Mouse (Mus musculus): ENCODE data around the gene Rpap2.

The Rpap2 gene

DNA sequence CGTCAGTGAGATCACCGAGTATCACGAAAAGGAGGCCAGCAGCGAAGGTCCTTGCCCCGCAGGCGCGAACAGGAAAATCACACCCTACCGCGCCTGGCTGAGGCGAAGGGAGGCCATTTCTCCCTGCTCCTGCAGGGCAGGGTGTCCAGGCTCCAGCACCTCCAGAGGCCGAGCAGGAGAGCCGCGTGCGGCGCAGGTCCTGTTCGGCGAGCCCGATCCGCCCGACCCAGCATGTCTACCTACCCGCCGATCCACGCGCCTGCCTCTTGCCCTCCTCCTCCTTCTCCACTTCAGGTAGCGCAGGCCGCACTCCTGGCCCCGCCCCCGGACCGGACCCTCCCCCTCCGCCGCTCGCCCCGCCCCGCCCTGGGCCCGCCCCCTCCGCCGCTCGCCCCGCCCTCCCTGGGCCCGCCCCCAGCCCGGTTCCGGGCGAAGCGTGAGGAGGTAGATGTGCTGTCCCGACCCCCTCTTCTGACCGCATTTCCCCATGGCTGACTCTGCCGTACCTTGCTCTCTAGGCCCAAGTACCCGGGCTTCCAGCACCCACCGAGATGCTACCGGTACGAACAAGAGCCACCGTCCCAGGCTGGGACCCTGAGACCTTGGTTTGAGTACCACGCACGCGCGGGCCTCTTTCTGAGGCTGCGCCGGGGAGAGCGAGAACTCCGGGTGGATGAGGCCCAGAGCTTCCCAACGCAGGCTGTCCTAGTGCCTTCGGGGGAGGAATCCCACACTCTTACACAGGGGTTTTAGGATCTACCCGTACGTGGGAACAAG, at the start of gene Rpap2, which contains the start of gene Glmn:
TSS of gene Rpap2 (plus strand) at position 73 of the 777 bp plus-strand sequence.
TSS of gene Glmn (minus strand) at position 588 of the 777 bp plus-strand sequence.
- DNase-seq = peak; percentile 91

DNA sequence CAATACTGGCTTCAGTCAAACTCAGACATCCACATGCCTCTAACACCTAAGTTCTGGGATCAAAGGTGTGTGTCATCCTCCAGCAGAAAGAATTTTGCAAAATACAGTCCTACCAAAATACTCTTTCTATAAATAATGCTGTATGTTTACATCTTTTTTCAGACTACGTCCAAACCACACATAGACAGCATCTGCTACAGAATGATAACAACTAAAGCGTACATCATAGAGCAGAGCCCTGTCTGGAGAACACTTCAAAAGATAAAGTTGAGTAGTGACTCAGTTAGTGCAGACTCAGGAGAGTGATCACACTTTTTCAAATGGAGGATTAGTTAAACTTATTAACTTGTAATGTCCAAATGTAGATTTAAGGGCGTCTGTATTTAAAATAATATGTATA, 49.2 kb upstream of the Rpap2 start:
- no peak for DNase-seq

DNA sequence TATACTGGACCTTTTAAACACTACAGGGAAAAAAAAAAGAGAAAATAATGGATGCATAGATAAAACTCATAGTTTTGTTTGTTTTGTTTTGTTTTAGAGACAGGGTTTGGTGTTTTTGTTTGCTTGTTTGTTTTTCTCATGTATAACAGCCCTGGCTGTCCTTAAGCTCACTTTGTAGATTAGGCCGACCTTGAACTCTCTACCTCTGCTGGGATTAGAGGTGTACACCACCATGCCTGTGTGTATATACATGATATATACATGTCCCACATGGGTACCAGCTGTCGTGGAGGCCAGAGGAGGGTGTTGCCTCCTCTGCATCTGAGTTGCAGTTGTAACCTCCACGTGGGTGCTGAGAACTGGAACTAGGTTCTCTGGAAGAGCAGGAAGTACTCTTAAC, 48.7 kb upstream of the Rpap2 start:
- no peak for DNase-seq

DNA sequence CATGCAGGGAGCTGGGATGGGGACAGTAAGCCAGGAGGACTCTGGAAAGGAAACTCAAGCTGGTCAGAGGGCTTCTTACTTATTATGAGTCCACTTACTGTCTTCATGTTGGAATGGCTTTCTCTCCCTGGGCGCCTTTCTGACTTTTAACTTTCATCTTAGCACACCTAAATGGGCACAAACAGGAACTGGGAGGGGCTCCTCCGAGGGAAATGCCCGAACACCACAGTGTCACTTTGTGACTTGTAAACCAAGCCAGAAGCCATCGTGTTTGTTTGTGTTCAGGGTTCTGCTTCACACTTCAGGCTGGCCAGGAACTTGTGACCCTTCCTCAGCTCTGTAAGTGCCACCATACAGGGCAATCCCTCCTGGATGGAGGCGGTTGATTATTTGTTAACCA, 42.8 kb upstream of the Rpap2 start:
- DNase-seq = no peak

DNA sequence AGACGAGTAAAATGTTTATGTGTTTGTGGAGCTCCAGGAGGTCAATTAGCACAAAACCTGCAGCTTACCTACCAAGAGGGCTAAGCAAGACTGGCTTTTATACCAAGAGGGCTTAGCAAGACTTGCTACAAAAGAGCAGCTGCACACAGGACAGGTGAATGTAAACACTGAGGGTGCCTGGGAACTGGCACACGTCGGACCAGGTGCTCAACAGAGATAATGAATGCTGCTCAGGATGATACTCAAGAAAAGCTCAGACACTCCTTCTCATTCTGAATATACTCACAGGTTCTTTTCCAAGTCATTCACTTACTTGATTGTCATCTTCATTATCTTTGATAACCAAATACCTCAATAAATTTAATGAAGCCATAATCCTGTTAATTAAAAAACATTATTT, 40.2 kb upstream of the Rpap2 start:
- DNase-seq = no peak

DNA sequence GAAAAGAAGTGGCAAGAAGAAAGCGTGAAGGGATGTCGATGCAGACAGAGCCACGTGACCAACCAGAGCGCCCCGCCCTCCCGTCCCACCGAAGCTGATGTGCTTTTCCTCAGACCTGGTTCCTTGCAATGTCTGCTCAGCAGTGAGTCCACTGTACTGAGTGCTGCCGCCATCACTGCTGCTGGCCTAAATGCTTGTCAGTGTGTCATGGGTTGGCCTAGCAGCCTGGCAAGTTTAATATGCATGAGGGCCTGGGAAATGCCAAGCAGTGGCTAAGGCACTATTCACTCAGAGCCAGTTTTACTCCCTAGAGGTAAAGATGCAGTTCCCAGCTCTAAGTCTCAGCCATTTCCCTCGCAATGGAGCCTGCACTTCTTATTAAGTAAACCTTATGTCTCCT, 28.0 kb upstream of the Rpap2 start:
- DNase-seq = no peak

DNA sequence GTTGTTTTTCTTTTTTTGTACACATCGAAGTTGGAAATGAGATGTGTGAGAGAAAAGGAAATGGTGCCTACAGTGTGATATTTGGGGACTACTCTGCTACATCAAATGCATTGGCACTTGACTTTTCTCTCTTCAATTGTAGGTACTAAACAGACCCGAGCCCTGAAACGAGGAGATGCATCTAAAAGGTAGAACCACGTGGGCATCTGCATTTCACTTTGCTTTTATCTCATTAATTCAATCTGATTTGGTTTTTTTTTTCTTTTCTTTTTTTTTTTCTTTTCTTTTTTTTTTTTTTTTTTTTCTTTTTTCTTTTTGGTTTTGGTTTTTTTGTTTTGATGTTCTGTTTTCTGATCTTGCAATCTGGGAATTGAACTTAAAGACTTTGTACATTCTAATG, 1.2 kb downstream of the Rpap2 start:
- no peak for DNase-seq

DNA sequence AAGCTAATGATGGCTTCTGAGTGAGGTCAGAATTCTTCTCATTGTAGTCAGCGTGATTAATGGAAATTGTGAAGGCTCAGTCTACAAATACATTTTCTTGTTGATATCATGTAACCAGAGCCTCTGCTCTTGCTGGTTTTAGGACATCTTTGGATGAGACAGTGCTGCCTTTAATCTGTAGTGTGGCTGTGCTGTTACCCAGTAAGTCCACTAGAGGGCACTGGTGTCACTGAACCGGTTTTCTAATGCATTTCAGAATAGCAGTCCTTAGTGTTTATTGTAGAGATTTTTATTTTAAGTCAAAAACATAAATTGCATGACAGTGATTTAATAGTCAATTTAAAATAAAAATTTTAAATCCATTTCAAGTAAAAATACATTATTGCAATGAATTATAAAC, 14.1 kb downstream of the Rpap2 start:
- peak; percentile 64 for DNase-seq

DNA sequence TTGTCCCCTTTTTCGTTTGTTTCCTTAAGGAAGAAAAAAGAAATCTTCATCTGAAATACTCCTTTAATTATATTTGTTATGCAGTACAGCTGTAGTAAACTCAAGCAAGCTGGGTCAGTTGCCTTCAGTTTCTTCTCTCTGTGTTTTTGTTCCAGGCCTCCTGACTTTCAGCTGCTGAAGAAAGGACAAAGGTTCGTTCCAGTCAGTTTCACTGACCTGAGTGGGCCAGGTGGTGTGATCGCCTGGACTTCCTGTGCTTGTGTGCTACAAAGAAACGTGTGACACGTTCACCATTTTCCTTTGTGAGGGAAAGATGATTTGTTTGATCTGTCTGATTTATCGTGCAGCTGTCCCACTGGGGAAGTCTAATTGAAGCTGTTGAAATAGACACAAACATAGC, 20.8 kb downstream of the Rpap2 start:
- no peak for DNase-seq

DNA sequence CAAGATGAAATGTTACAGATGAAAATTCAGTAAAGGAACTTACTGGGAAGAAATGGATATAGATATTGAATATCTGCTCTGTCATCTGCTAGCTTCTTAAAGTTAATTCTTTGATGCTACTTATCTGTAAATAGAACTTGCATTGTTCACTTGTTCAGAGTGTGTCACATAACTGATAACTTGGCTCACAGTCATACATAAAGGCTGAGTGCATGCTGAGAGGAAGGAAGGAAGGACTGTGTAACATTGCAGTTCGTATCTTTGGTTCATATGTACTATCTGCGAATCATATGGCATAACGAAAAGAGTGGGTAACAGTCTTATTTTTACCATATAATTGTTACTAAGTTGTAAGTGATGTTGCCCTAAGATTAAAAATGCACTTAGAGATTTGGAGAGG, 24.2 kb downstream of the Rpap2 start:
- no peak for DNase-seq

DNA sequence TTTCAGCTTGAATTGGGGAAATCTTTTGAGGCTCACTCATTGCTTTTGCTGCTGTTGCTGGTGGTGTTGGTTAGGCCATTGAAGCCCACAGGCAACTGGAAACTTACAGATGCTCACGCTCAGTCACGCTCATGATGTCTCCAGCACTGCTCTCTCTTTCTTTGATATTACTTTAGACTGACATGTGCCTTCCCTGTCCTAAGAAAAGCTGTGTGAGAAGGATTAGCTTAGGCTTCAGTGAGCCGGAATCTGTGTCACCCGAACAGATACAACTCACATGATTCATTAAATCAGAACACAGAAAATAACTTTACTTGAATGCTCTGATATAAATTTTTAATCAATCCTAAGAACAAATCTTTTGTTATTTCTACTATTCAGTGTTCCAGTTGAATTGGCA, 36.5 kb downstream of the Rpap2 start:
- no peak for DNase-seq

DNA sequence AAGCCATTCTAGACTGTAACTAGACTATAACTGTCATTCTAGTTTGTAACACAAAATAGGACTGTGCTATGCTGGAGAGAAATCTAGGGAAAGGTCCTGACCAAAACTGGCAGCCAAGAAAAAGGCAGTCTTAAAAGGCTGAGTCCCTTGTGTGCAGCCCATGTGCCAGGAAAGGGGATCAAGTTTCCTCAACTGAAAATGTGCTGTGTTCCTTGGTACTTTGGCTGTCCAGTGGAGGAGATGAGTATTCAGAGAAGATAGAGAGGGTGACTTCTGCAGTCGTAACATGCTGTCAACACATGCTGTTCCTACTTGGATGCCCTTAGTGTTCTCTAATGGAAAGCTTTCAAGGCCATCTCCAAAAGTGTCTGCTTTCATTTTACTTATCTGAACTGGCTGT, 39.9 kb downstream of the Rpap2 start:
- no peak for DNase-seq

DNA sequence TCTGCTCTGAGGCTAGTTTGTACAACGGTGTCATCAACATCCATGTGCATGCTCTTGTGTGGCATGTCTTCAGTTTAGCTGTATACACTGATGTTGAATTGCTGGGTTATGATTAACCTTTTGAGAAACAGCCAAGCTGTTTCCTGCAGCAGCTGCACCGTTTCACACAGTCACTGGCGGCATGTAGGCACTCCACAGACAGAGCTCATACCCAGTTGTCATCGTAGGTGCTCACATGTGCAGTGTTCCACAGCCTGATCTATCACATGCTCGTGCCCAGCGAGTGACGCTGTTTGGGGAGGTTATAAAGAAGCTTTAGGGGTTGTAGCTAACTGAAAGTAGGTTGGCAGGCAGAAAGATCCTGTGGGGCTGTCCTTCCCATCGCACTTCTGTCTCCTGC, 41.2 kb downstream of the Rpap2 start:
- no peak for DNase-seq

DNA sequence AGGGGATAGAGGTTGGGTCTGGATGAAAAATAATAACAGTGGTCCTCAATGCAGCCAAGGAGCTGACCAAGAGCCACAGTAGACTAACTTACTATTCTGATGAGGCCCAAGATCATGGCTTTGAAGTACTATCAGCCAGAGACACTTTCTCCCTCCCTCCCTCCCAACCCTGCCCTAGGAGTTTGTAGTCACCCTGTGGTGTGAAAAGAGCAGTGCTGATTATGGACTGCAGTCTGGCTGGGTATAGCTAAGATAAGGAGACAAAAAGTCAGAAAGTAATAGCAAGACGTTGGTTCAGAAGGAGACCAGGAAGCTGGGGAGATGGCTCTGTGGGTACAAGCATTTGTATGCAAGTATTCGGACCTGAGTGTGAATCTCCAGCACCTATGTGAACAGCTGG, 47.4 kb downstream of the Rpap2 start:
- DNase-seq = no peak

DNA sequence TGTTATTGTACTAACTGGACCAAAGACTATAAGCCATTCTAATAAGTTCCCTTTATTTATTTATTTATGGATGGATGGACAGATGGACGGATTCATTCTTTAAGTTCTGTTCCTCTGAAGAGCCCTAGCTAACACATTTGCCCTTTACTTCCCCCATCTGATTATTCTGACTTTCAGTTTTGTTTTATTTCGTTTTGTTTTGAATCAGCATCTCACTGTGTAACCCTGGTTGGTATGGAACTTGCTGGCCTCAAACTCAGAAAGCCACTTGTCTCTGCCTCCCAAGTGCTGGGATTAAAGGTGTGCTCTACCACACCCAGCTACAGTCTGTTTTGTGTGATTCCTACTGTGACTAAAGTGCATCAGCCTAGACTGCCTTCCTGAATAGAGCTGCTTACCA, 48.8 kb downstream of the Rpap2 start:
- no peak for DNase-seq

DNA sequence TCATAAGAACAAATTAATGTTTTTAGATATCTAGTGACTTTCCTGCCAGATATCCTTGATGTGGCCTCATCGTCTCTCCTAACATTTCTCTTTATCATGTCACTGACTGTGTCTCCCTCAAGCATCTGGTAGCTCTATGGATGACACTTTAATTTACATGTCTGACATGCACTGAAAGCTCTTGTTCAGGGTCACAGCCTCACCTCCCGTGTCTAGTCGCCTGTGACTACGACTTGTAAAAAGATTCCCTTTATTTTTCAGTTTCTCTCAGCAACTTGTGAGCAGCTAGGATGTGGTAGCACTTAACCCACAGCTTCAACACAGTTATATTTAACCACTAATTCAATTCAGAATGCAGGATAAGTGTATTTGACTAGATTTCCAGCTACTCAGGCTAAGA, 50.4 kb downstream of the Rpap2 start:
- DNase-seq = no peak

DNA sequence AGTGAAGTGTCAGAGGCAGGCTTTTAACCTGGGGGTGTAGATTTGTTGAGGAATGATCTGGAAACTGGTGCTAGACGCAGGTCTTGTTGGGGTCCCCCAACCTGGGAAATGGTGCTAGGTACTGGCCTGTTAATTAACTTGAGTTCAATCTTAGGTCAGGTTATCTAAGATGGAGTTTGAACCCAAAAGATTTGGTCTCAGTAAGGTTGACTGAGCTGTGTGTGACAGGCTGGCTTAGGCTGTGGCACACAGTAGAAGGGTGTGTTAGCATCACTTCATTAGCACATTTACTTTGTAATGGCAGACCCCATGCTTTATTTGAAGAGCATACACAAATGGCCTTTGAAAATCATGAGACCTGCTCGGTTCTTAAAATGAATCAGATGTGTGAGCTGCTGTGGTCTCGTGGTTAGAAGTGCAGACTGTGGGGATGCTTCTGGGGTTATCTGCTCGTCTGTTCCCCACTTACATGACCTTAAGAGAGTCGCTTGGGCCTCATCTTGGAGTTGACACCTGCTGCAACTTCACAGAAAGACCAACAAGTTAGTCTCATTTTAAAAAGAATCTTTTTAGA, 51.5 kb downstream of the Rpap2 start:
- DNase-seq = no peak

DNA sequence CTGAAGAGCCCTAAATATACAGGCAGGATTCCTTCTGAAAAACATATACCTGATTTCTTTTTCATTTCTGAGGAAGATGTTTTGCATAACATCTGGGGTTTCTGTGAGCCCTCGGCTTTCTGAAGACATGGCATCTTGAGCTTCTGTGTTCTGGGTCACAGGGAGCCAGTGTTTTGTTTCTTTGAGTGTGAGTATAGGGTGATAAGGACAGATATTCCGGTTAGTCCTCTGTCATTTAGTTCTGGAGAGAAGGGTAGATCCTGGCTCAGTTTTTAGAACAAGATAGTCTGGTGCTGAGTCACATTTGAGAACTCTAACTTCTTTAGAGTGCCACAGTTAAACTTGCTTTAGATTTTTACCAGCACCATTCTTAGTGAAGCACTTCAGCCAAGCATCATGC, 52.5 kb downstream of the Rpap2 start:
- DNase-seq = no peak

DNA sequence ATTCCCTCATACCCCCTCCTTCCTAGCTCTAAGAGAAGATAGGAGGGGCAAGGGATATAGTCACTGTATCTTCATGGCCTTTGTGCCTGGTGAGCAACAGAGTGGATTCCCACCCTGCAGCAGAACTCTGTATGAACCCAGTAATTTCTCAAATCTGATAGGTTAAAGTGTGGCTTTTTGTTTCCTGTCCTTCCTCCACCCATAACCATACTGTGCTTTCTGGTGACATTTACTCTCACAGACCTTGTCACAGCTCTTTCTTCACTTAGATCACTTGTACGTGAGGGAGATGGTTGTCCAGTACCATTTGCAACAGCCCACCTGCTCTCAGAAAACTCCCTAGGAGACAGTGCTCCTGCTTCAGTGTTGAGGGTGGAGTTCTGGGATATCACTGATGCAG, 53.3 kb downstream of the Rpap2 start:
- no peak for DNase-seq

DNA sequence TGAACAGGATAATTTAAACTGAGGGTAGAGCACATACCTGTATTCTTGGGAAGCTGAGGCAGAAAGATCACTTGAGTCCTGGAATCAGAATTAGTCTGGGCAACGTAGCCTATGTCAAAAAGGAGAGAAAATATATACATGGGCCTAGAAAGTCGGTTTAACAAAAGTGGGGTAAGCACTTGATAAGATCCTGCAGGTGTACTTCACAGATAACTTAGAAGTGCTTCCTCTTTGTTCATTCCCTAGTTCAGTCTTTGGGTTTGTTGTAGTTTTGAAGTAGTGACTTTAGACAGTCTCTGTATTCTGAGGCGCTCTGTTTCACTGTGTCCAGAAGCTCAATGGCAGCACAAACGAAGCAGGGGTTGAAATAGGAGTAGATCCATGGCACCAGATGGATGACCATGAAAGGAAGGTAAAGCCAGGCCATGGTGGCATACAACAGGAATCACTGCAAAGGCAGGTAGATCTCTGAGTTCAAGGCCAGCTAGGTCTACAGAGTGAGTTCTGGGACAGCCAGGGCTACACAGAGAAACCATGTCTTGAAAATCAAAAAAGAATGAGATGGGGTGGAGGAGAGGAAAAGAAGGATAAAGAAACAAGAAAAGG, 55.0 kb downstream of the Rpap2 start:
- DNase-seq = no peak

DNA sequence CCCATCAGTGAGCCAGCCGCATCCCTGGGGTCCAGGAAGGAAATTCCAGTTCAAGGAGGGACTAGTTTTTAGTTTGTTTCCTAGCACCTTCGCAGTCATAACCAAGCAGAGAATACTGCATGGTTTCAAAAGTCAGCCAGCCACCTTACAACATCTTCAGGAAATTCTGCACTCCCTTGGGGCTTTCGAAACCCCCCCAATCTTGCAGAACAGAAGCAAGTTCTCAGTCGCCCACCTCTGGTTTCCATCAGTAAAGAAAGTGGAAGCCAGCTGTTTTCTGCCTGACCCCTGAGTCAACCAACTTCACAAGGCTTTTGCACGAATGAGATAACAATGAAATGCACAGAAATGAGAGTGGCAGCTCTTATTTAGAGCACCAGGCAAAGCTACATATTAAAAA, 81.2 kb downstream of the Rpap2 start:
- DNase-seq = no peak

DNA sequence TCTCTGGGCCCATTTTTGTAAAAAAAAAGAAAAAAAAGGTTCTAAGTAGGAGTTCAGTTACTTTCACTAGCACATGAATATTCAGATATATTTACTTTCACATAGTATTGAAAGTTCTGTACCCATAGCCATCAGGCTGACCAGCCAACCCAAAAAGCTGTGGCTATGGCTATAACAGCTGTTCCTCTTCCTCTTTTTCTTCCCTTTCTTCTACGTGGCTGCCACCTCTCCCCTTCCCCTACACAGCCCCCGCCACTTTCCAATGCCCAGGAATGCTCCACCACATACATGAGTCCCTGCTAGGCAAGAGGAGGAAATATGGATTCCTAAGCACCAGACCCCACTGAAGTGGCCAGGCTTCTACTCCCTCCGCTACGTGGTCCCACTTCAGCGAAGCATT, 84.1 kb downstream of the Rpap2 start:
- DNase-seq = no peak

DNA sequence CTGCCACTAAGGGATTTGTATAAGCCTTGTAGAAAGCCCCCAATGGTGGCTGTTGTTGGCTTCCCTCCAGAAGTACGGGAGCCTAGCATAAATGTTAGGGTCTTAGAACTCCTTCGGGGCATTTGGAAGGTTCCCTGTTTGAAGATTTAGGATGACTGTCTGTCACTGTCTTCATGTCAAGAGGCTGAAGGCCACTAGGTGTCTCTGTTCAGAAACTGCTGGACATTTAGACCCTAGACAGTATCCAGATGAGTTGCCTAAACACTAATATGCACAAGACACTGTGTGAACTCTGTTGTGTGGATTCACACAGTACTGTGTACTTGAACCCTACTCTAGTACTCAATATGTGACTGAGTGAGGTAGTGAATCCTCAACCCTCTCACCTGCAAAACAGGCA, 87.2 kb downstream of the Rpap2 start:
- DNase-seq = no peak

DNA sequence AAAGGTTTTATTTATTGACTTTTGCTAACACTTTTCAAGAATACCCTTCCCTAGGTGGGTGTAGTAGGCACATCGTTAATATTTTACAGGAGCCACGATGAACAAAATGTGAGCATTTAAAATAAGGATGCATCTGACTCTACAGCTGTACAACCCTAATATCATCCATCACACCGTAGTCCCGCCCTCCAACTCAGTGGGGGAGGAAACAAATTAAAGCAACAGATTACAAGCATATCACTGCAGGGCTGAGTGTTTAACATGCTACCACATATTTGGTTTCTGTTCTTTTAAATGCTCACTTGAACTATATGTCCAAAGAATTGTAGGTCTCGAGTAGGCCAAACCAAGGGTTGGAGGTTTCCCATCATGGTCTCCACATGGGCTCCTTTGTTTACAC, 90.0 kb downstream of the Rpap2 start:
- DNase-seq = no peak

Data from liver (tissue).